Mouse (Mus musculus): ENCODE data around the gene Cep95.

GRCm38 (mm10) chr11:106828079-106828478 lies 39.0 kb downstream of the Cep95 start:
- TF ChIP-seq CTCF (IDR thresholded peaks at IDR 0.05; ENCODE audit: borderline replicate concordance, insufficient read depth, low read depth, low read length) (no peak), POLR2A (IDR thresholded peaks at IDR 0.05; ENCODE audit: borderline replicate concordance, insufficient read depth, low read length) (no peak)
